Mouse (Mus musculus): ENCODE measurements around the gene Ptpn21.

Gene Ptpn21

GRCm38 (mm10) chr12:98644852-98645251, 92.4 kb downstream of the Ptpn21 start:
- DNase-seq: no peak

DNA sequence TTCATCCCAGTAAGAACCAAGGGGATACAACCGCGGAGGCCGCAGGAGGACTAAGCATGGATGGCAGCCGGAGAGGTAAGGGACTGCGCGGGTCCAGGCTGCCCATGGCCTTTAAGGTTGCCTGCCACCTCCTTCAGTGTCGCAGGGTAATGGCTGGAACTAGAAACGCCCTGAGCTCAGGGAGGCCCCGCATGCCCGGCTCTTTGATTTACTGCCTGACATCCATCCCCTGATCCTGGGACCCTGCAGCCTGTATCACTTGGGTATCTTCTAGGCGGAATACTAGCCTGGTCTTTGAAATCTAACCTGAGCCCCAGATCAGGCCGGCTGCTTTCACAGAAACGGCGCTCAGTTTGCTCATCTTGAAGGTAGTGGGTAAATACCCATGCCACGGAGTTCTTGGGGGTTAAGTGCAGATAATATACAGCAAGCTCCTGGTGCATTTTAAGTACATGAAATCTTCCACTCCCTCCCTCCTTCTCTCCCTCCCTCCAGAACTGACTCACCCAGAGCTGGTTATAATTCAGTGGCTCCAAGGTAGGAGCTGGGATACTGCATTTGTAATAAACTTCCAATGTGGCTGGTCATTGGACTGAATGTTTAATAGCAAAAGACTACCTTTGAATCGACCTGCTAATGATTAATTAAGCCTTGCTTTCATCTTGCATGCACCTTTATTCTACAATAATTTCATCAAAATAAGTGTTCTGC, 108.8 kb downstream of the Ptpn21 start:
- no peak for DNase-seq

DNA sequence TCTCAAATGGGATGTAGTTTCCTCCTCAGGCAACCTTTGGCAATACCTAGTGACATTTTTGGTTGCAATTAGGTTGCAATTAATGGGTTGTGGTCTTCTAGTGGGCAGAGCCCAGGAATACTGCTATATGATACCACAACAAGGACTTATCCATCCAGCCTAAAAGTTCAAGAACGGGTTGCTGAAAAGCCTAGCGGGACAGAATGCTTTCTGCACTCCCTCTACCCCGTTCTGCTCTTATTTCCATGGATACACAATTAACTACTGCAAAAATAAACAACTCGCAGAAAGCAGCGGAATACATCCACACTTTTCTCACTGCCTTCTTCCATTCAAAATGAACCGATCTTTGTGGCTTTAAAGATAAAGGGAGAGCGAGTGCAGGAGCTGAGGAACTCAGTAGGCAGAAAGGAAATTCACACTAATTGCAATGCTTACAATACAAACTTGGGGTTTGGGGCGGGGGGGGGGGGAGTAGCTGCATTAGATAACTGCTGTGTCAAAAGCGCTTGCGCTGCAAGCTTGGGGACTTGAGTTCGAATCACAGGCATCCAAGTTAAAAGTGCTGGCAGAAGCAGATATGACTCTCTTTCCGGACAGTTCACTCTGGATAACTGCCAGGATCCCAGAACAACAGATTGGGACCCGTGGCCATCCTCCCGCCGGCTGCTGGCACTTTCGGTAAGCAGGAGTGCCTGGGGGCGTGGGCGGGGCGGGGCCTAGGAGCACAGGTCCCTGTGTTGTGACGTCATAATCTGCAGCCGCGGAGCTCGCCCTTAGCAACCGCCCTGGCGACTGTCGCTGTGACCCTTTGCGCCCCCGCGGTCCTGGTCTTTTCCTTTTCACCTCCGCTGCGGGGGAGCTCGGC, 109.6 kb downstream of the Ptpn21 start, which contains the start of gene Spata7:
Spata7 (plus strand) TSS at position 766 of the 868 bp plus-strand sequence.
- DNase-seq: peak; percentile 76 to 83

All from thymus, postnatal 36 days (tissue).